Mouse (Mus musculus): ENCODE data around the gene Ucn2.

The Ucn2 gene

DNA sequence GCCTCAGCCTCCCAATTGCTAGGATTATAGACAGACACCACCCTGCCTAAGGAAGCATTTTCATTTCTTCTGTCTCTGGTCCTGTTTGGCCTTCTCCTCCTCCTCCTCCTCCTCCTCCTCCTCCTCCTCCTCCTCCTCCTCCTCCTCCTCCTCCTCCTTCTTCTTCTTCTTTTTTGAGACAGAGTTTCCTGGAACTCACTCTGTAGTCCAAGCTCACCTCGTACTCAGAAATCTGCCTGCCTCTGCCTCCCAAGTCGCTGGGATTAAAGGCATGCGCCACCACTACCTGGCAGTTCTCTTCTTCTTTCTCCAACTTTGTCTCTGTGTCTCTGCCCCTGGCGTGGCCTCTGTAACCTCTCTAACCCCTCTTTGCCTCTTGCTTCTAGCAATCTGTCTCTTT lies at the start of gene Ucn2:
TSS of gene Ucn2 (plus strand) at position 301 of the 400 bp plus-strand sequence.
- no peak for DNase-seq (ENCODE audit: extremely low read depth, low read depth, low spot score)

GRCm38 (mm10) chr9:108936418-108937364 lies 49.1 kb upstream of the Ucn2 start, which contains the start of gene Uqcrc1:
Gene Uqcrc1 (plus strand): TSS chr9:108936633.
- peak; percentile 68 for DNase-seq (ENCODE audit: extremely low read depth, low read depth, low spot score)

DNA sequence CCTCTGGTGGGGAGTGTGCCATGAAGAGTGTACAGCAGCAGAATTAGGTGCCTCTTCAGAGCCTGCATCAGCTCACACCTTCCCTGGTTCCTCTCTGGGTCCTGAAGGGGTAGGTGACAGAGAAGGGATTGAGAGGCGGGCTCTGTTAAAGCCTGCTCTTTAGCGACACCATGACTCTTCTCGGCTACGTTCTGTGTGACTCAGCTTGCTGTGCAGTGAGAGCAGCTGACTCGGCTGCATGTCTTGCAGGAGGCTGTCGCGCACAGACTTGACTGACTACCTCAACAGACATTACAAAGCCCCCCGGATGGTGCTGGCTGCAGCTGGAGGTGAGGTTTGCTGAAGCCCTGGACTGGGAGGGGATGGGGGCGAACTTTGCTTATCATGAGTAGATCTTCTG lies 40.7 kb upstream of the Ucn2 start:
- no peak for DNase-seq (ENCODE audit: extremely low read depth, low read depth, low spot score)

DNA sequence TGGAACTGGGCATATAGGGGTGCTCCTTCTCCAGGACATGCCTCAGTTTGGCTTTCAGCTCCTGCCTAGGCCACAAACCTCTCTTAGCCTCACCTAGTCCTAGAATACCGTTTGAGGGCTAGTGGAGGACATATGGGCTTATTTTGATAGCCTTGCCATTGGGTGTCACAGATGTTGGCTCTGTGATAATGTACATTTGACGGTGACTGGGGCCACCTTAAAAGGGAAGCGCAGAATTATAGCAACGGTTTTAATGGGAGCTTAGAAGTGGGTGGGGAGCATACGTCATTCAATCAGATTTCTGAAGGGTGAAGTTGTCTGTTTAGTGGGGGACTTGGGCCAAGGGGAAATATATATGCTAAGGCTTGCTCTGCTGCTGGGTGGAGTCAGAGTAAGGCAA lies 40.2 kb upstream of the Ucn2 start:
- no peak for DNase-seq (ENCODE audit: extremely low read depth, low read depth, low spot score)

- peak; percentile 40 for DNase-seq (ENCODE audit: extremely low read depth, low read depth, low spot score)
Observed at GRCm38 (mm10) chr9:108949231-108949966, 36.4 kb upstream of the Ucn2 start.

DNA sequence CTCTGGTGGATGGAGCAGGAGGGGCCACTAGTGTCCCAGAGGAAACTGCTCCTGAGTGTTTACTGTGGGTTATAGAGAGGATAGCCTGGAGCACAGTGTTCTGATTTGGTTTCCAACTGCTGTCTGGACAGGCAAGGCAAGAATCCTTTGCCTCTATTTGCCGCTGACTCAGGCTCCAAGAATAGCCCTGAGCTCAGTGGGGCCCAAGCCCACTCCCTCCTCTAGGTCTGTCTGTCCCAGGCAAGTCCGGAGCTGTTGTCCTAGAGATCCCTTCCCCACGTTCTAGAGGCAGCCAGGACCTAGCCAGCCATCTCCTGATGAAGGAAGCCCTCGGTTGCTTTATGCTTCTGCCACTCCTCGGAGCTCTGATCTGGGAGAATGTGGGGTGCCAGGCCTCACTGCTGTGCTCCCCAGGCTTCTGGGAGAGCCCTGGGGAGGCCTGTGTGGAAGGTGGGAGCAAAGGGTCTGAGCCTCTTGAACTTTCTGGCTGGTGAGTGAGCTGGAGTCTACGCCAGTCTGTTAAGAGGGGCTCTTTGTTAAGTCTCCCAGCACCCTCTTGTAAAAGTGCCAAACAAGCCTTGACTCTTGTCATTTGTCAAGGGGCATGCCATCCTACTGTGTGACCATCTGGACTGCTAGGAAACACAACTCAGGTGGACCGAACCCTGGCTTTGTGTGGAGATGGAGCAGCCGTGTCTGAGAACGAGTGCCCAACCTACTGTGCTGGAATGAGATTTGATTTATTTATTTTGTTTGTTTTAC lies 35.7 kb upstream of the Ucn2 start:
- no peak for DNase-seq (ENCODE audit: extremely low read depth, low read depth, low spot score)

GRCm38 (mm10) chr9:108953081-108953636 lies 32.7 kb upstream of the Ucn2 start, which contains the start of gene Col7a1:
Gene Col7a1 (plus strand): TSS chr9:108953586.
- no peak for DNase-seq (ENCODE audit: extremely low read depth, low read depth, low spot score)

DNA sequence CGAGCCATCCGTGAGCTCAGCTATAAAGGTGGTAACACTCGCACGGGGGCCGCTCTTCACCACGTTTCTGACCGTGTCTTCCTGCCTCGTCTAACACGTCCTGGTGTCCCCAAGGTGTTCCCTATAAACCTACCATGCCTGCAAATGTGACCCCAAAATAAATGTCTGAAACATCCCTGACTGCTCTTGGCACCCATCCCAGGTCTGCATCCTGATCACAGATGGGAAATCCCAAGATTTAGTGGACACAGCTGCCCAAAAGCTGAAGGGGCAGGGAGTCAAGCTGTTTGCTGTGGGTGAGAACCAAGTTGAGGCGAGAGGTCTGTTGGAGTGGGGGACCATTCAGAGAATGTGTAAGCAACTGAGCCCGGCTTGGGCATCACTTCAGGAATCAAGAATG lies 30.6 kb upstream of the Ucn2 start:
- no peak for DNase-seq (ENCODE audit: extremely low read depth, low read depth, low spot score)

DNA sequence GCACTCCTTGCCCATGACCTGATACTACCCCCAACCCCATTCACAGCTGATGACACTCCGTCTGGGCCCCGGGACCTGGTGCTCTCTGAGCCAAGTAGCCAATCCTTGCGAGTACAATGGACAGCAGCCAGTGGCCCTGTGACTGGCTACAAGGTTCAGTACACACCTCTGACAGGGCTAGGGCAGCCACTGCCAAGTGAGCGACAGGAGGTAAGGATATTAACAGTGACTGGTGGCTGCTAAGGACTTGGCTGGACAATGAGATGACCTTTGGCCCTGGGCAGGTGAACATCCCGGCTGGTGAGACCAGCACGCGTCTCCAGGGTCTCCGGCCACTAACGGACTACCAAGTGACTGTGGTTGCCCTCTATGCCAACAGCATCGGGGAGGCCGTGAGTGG lies 30.0 kb upstream of the Ucn2 start:
- no peak for DNase-seq (ENCODE audit: extremely low read depth, low read depth, low spot score)

GRCm38 (mm10) chr9:108963577-108963976 lies 22.2 kb upstream of the Ucn2 start:
- DNase-seq (ENCODE audit: extremely low read depth, low read depth, low spot score): no peak

GRCm38 (mm10) chr9:108964338-108964737 lies 21.5 kb upstream of the Ucn2 start:
- DNase-seq (ENCODE audit: extremely low read depth, low read depth, low spot score): no peak

- no peak for DNase-seq (ENCODE audit: extremely low read depth, low read depth, low spot score)
Observed at GRCm38 (mm10) chr9:108970623-108971022, 15.2 kb upstream of the Ucn2 start.

- no peak for DNase-seq (ENCODE audit: extremely low read depth, low read depth, low spot score)
Observed at GRCm38 (mm10) chr9:108976483-108976882, 9.3 kb upstream of the Ucn2 start.

GRCm38 (mm10) chr9:108977966-108978365 lies 7.8 kb upstream of the Ucn2 start:
- DNase-seq (ENCODE audit: extremely low read depth, low read depth, low spot score): no peak

- DNase-seq (ENCODE audit: extremely low read depth, low read depth, low spot score): no peak
Observed at GRCm38 (mm10) chr9:108982498-108982897, 3.3 kb upstream of the Ucn2 start.

DNA sequence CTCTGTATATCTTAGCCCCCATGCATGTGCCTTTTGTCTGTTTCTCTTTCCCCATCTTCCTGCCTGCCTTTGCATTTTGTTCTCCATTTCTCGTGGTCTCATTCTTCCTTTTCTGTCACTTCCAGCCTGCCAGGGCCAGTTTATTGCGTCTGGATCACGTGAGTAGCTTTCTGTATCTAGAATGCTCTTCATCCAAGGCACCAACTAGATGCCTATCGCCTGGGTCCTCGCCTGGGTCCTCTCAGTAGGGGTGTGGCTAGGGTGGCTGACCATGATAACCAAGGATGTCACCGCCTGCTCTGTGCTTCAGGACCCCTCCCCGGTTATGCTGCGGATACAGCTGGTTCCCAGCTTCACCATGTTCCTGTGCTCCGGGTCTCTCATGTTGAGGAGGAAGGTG lies 2.6 kb upstream of the Ucn2 start:
- DNase-seq (ENCODE audit: extremely low read depth, low read depth, low spot score): no peak

GRCm38 (mm10) chr9:108987704-108988350 lies 2.0 kb downstream of the Ucn2 start:
- DNase-seq (ENCODE audit: extremely low read depth, low read depth, low spot score): no peak

GRCm38 (mm10) chr9:108989802-108990461 lies 4.1 kb downstream of the Ucn2 start:
- no peak for DNase-seq (ENCODE audit: extremely low read depth, low read depth, low spot score)

- no peak for DNase-seq (ENCODE audit: extremely low read depth, low read depth, low spot score)
Observed at GRCm38 (mm10) chr9:108990462-108990820, 4.6 kb downstream of the Ucn2 start.

Data from fat pad, adult 2 months (tissue).